Mouse (Mus musculus) MEL (cell line): ENCODE measurements around the gene Pak2. TPM values are rescaled to one million over a fixed set of nuclear protein-coding genes. Genes with fewer than 3 reads are reported as not detected.
A peak's percentile ranks its signal among the peaks of the same experiment; 100 is the strongest.

Source experiments
- DNase-seq: peaks from one replicate; pipeline ENCODE4 v3.0.0; 2011; ENCODE audit warnings: low read depth, low spot score
- H3K27ac ChIP-seq: 2 replicates; pipeline ENCODE4 v1.5.1; 2012; ENCODE audit warnings: low read depth, mild to moderate bottlenecking, control low read depth, low read length, moderate library complexity; ENCODE audit not compliant: control insufficient read depth
- H3K27me3 ChIP-seq, 2 experiments: fragments of 150-350 bp in 1 of 2; sonication (generic) in 1 of 2; 2 replicates each; pipeline ENCODE4 v1.6.1; 2012; ENCODE audit warnings: low read length in 2 of 2, mild to moderate bottlenecking in 2 of 2, improper control_type of control experiment in 1 of 2, moderate library complexity in 1 of 2; ENCODE audit not compliant: insufficient read depth in 2 of 2, control insufficient read depth in 1 of 2
- H3K36me3 ChIP-seq, 2 experiments: 2 replicates each; pipeline ENCODE4 v1.6.1; 2012 to 2014; ENCODE audit warnings: low read length in 2 of 2, improper control_type of control experiment in 1 of 2, inconsistent platforms in 1 of 2, mild to moderate bottlenecking in 1 of 2; ENCODE audit not compliant: insufficient read depth in 2 of 2, control insufficient read depth in 1 of 2
- H3K4me1 ChIP-seq, 2 experiments: fragments of 150-350 bp in 1 of 2; sonication (generic) in 1 of 2; 2 replicates each; pipeline ENCODE4 v1.6.1; 2012; ENCODE audit warnings: low read length in 2 of 2, improper control_type of control experiment in 1 of 2, mild to moderate bottlenecking in 1 of 2; ENCODE audit not compliant: insufficient read depth in 2 of 2, control insufficient read depth in 1 of 2
- H3K4me3 ChIP-seq, 2 experiments: fragments of 150-350 bp in 1 of 2; sonication (generic) in 1 of 2; 2 replicates each; pipeline ENCODE4 v1.5.1; 2012; ENCODE audit warnings: low read depth in 2 of 2, low read length in 2 of 2, mild to moderate bottlenecking in 2 of 2, moderate library complexity in 2 of 2, control low read depth in 1 of 2, improper control_type of control experiment in 1 of 2; ENCODE audit not compliant: control insufficient read depth in 1 of 2, insufficient read depth in 1 of 2
- H3K79me2 ChIP-seq: 2 replicates; pipeline ENCODE4 v1.6.1; 2012; ENCODE audit warnings: mild to moderate bottlenecking, low read length, moderate library complexity; ENCODE audit not compliant: control insufficient read depth, poor library complexity, insufficient read depth
- H3K9ac ChIP-seq: 2 replicates; pipeline ENCODE4 v1.6.1; 2012; ENCODE audit warnings: low read depth, mild to moderate bottlenecking, control low read depth, low read length, moderate library complexity; ENCODE audit not compliant: control insufficient read depth, poor library complexity, severe bottlenecking
- H3K9me3 ChIP-seq: fragments of 150-350 bp; sonication (generic); replicated peaks from 2 replicates; pipeline ENCODE4 v1.6.1; 2012; ENCODE audit warnings: mild to moderate bottlenecking, low read length, improper control_type of control experiment, moderate library complexity; ENCODE audit not compliant: insufficient read depth
- BHLHE40 ChIP-seq: IDR thresholded peaks from 2 replicates; pipeline ENCODE4 v1.6.1; 2012; ENCODE audit warnings: low read depth, mild to moderate bottlenecking, inconsistent platforms, low read length, improper control_type of control experiment, borderline replicate concordance
- CTCF ChIP-seq, 3 experiments: IDR thresholded peaks in 2 of 3; conservative IDR thresholded peaks in 1 of 3; 2 replicates each; pipeline ENCODE4 v1.5.1; 2011 to 2012; ENCODE audit warnings: low read length in 3 of 3, low read depth in 2 of 3, mild to moderate bottlenecking in 2 of 3, improper control_type of control experiment in 1 of 3, inconsistent platforms in 1 of 3, mixed read lengths in 1 of 3, moderate library complexity in 1 of 3; ENCODE audit not compliant: control insufficient read depth in 1 of 3, insufficient read depth in 1 of 3, poor library complexity in 1 of 3, severe bottlenecking in 1 of 3
- E2F4 ChIP-seq: IDR thresholded peaks from 2 replicates; pipeline ENCODE4 v1.6.1; 2011; ENCODE audit warnings: low read depth, low read length, improper control_type of control experiment, borderline replicate concordance
- GABPA ChIP-seq: IDR thresholded peaks from 2 replicates; pipeline ENCODE4 v1.6.1; 2012; ENCODE audit warnings: low read depth, mild to moderate bottlenecking, inconsistent platforms, low read length, improper control_type of control experiment, moderate library complexity
- HCFC1 ChIP-seq: IDR thresholded peaks from 2 replicates; pipeline ENCODE4 v1.6.1; 2012; ENCODE audit warnings: low read depth, mild to moderate bottlenecking, inconsistent platforms, low read length, improper control_type of control experiment, moderate library complexity
- KAT2A ChIP-seq: conservative IDR thresholded peaks from 2 replicates; pipeline ENCODE4 v1.6.1; 2012; ENCODE audit warnings: low read depth, low read length, improper control_type of control experiment, inconsistent platforms
- MAFK ChIP-seq: IDR thresholded peaks from 2 replicates; pipeline ENCODE4 v1.6.1; 2011; ENCODE audit warnings: low read depth, mild to moderate bottlenecking, low read length, improper control_type of control experiment, borderline replicate concordance
- MAX ChIP-seq: IDR thresholded peaks from 2 replicates; pipeline ENCODE4 v1.6.1; 2011; ENCODE audit warnings: low read length, improper control_type of control experiment
- MEF2A ChIP-seq: IDR thresholded peaks from 2 replicates; pipeline ENCODE4 v1.6.1; 2014; ENCODE audit warnings: low read depth, mild to moderate bottlenecking, inconsistent platforms, low read length, improper control_type of control experiment; ENCODE audit not compliant: poor library complexity, insufficient replicate concordance, severe bottlenecking; ENCODE audit errors: extremely low read depth
- MXI1 ChIP-seq: IDR thresholded peaks from 2 replicates; pipeline ENCODE4 v1.6.1; 2011; ENCODE audit warnings: mild to moderate bottlenecking, low read depth, low read length, improper control_type of control experiment
- MYB ChIP-seq: IDR thresholded peaks from 2 replicates; pipeline ENCODE4 v1.6.1; 2011; ENCODE audit warnings: mild to moderate bottlenecking, low read depth, low read length, improper control_type of control experiment
- MYC ChIP-seq: IDR thresholded peaks from 2 replicates; pipeline ENCODE4 v1.6.1; 2011; ENCODE audit warnings: low read depth, mild to moderate bottlenecking, low read length, improper control_type of control experiment, moderate library complexity
- NRF1 ChIP-seq: IDR thresholded peaks from 2 replicates; pipeline ENCODE4 v1.6.1; 2014; ENCODE audit warnings: low read depth, mild to moderate bottlenecking, inconsistent platforms, low read length, improper control_type of control experiment, moderate library complexity; ENCODE audit not compliant: poor library complexity, insufficient read depth, severe bottlenecking
- POLR2A ChIP-seq, 2 experiments: IDR thresholded peaks; 2 replicates each; pipeline ENCODE4 v1.6.1; 2011 to 2012; ENCODE audit warnings: low read length in 2 of 2, mild to moderate bottlenecking in 2 of 2, control low read depth in 1 of 2, improper control_type of control experiment in 1 of 2, low read depth in 1 of 2, moderate library complexity in 1 of 2; ENCODE audit not compliant: control insufficient read depth in 1 of 2, insufficient read depth in 1 of 2, poor library complexity in 1 of 2
- POLR2AphosphoS2 ChIP-seq: IDR thresholded peaks from 2 replicates; pipeline ENCODE4 v1.6.1; 2011; ENCODE audit warnings: low read length, improper control_type of control experiment
- RAD21 ChIP-seq: IDR thresholded peaks from 2 replicates; pipeline ENCODE4 v1.6.1; 2011; ENCODE audit warnings: mild to moderate bottlenecking, low read depth, low read length, improper control_type of control experiment
- RCOR1 ChIP-seq: IDR thresholded peaks from 2 replicates; pipeline ENCODE4 v1.6.1; 2012; ENCODE audit warnings: low read depth, mild to moderate bottlenecking, inconsistent platforms, low read length, improper control_type of control experiment
- SMC3 ChIP-seq: IDR thresholded peaks from 2 replicates; pipeline ENCODE4 v1.6.1; 2011; ENCODE audit warnings: low read depth, low read length, improper control_type of control experiment
- TBP ChIP-seq: IDR thresholded peaks from 2 replicates; pipeline ENCODE4 v1.8.0; 2011; ENCODE audit warnings: low read depth, low read length, improper control_type of control experiment
- TCF12 ChIP-seq: IDR thresholded peaks from 2 replicates; pipeline ENCODE4 v1.6.1; 2014; ENCODE audit warnings: low read depth, mild to moderate bottlenecking, inconsistent platforms, low read length, improper control_type of control experiment, moderate library complexity
- USF2 ChIP-seq, 2 experiments: IDR thresholded peaks; 2 replicates each; pipeline ENCODE4 v1.6.1; 2011 to 2012; ENCODE audit warnings: improper control_type of control experiment in 2 of 2, low read length in 2 of 2, borderline replicate concordance in 1 of 2, inconsistent platforms in 1 of 2, low read depth in 1 of 2, mild to moderate bottlenecking in 1 of 2; ENCODE audit not compliant: insufficient read depth in 1 of 2
- ZC3H11A ChIP-seq: IDR thresholded peaks from 2 replicates; pipeline ENCODE4 v1.6.1; 2012; ENCODE audit warnings: low read depth, mild to moderate bottlenecking, inconsistent platforms, low read length, improper control_type of control experiment
- ZKSCAN1 ChIP-seq: IDR thresholded peaks from 2 replicates; pipeline ENCODE4 v1.6.1; 2012; ENCODE audit warnings: low read depth, mild to moderate bottlenecking, inconsistent platforms, low read length, improper control_type of control experiment, moderate library complexity
- ZMIZ1 ChIP-seq: IDR thresholded peaks from 2 replicates; pipeline ENCODE4 v1.6.1; 2012; ENCODE audit warnings: low read depth, mild to moderate bottlenecking, inconsistent platforms, low read length, improper control_type of control experiment, moderate library complexity
- polyA plus RNA-seq, 2 experiments: library from polyadenylated mRNA; stranded (reverse) in 1 of 2; unstranded in 1 of 2; fragments of >175 nt in 1 of 2; fragments of >200 nt in 1 of 2; gene quantifications; 2 replicates each; pipeline versions ENCODE4 v1.2.1 to v1.2.4; 2012; ENCODE audit warnings: low replicate concordance in 2 of 2, low read depth in 1 of 2; ENCODE audit not compliant: insufficient read length in 2 of 2, insufficient read depth in 1 of 2, missing spikeins in 1 of 2
- total RNA-seq: library from RNA; depleted of rRNA; stranded (reverse); fragments of 300-350 nt; gene quantifications from 2 replicates; pipeline ENCODE4 v1.2.3, GENCODE M21; 2012

Gene Pak2
- total and polyA plus RNA-seq, 3 experiments = 23.0 to 67.2 (median 34.1) TPM

DNA sequence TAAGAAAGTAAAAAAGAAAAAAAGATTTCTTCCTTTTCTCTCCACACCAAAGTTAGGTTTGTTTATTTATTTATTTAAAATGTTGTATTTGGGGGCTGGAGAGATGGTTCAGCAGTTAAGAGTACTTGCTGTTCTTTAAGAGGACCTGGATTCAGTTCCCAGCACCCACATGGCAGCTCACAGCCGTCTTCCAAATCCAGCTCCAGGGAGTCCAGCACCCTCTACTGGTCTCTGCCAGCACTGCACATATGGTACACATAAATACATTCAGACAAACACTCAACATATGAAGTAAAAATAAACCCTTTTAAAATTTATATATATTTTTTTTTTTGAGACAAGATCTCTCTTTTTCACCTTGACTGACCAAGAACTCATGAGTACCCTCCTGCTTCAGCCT is 26.6 kb upstream of the Pak2 start:
- H3K4me1 ChIP-seq = peaks cover 0 to 7% of the 10 kb centered on the region in 2 experiments; a peak in 2 of 4 replicates
- H3K27me3 ChIP-seq = no peaks in the 10 kb centered on the region
- H3K9ac ChIP-seq = no peak overlapping the region
- no peaks in the 10 kb centered on the region for H3K79me2 ChIP-seq
- H3K4me3 ChIP-seq = no peak overlapping the region
- H3K36me3 ChIP-seq = peaks cover 0 to 5% of the 10 kb centered on the region in 2 experiments; a peak in 2 of 4 replicates
- TF ChIP-seq RAD21 (peak; percentile 8; the same call in 1 of the 2 replicates), CTCF (IDR thresholded peaks at IDR 0.05 in 2 of 3, conservative IDR thresholded peaks at IDR 0.05 in 1 of 3; ENCODE audit: control insufficient read depth in 1 of 3, insufficient read depth in 1 of 3, low read depth in 2 of 3, low read length in 3 of 3, poor library complexity in 1 of 3, severe bottlenecking in 1 of 3) (peak; percentile 33 to 47 (median 42)), GABPA (no peak)
- H3K9me3 ChIP-seq = no peaks in the 10 kb centered on the region
- peak; percentile 40 for DNase-seq
- H3K27ac ChIP-seq = no peak overlapping the region

DNA sequence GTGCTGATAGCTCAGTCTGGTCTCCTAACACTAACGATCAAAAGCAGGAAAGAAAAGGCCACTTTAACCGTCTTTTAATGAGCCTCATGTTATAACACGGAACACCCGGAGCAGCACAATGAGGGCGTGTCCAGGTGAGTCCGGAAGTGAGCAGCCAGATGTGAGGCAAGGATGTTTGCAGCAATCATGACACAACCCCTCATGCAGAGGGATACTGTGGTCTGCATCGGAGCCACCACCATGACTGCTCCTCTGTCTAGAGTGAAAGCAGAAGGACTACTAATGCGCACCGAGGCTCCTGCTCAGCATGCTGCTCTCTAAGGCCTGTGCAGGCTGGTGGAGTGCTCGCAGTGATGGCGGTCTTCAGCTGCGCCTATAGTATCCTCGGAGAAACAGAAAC is 23.2 kb upstream of the Pak2 start:
- TF ChIP-seq ZC3H11A = no peak
- TF ChIP-seq ZMIZ1 = no peak
- no peak for TF ChIP-seq MEF2A
- TF ChIP-seq POLR2AphosphoS2 = no peak
- TF ChIP-seq POLR2A (IDR thresholded peaks at IDR 0.05; ENCODE audit: control insufficient read depth in 1 of 2, insufficient read depth in 1 of 2, low read depth in 1 of 2, low read length in 2 of 2, poor library complexity in 1 of 2) = no peak
- no peak for TF ChIP-seq GABPA
- TF ChIP-seq, all 39 proteins: peak for 0
- no peak for DNase-seq
- Histone ChIP-seq H3K4me3 (no peak overlapping the region), H3K27ac (no peak overlapping the region), H3K4me1 (peaks cover 0 to 4% of the 10 kb centered on the region in 2 experiments; a peak in 2 of 4 replicates), H3K36me3 (peaks cover 0 to 14% of the 10 kb centered on the region in 2 experiments; a peak in 2 of 4 replicates), H3K27me3 (no peaks in the 10 kb centered on the region), H3K9me3 (no peaks in the 10 kb centered on the region), H3K9ac (no peak overlapping the region), H3K79me2 (peaks cover 6% of the 10 kb centered on the region)

DNA sequence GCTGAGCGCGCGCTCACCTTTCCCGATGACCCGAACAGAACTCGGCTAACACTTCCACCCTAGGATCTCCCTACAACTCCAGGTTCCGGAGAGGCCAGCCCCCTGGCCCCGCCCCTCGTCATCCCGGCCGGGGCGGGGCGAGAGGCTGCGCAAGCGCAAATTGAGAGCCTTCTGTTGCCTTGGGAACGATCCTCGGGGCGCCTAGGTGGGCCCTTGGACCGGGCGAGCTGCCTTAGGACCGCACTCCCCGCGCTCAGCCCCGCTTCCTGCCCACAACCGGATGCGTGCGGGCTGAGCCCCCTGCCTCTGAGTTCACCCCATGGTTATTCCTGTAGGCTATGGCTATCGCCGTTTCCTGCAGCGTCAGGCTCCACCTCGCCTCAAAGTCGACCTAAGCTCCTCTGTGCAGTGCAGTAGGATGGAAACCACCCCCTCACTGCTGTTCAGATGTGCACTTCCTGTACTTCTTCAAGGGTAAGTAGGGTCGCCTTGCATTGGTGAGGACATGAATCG is 20.6 kb upstream of the Pak2 start, which contains the start of the genes Pigx and Cep19:
Gene Pigx (minus strand): TSS at position 103 of the 513 bp plus-strand sequence.
Gene Cep19 (plus strand): TSS at position 163 of the 513 bp plus-strand sequence.
- peak; percentile 93 for DNase-seq
- Histone ChIP-seq H3K36me3 (peaks cover 0 to 9% of the 10 kb centered on the region in 2 experiments; a peak in 2 of 4 replicates), H3K9me3 (no peaks in the 10 kb centered on the region), H3K27me3 (no peaks in the 10 kb centered on the region), H3K4me1 (no peaks in the 10 kb centered on the region; a peak in 2 of 4 replicates), H3K27ac (peak within 1 kb of the TSS; percentile 22), H3K4me3 (peak within 1 kb of the TSS; percentile 81 to 87), H3K79me2 (peaks cover 6% of the 10 kb centered on the region), H3K9ac (peak within 1 kb of the TSS; percentile 87)
- TF ChIP-seq ZC3H11A (no peak), TCF12 (no peak; the same call in 1 of the 2 replicates), USF2 (IDR thresholded peaks at IDR 0.05; ENCODE audit: borderline replicate concordance in 1 of 2, insufficient read depth in 1 of 2, low read depth in 1 of 2, low read length in 2 of 2) (no peak), KAT2A (no peak), POLR2A (IDR thresholded peaks at IDR 0.05; ENCODE audit: control insufficient read depth in 1 of 2, insufficient read depth in 1 of 2, low read depth in 1 of 2, low read length in 2 of 2, poor library complexity in 1 of 2) (peak; percentile 24 to 83; a peak in 3 of 4 replicates), RAD21 (no peak), BHLHE40 (no peak), HCFC1 (peak; percentile 42; the same call in 1 of the 2 replicates), MYB (no peak), TBP (no peak), RCOR1 (no peak), POLR2AphosphoS2 (peak; percentile 32; the same call in 1 of the 2 replicates), MXI1 (peak; percentile 55; the same call in 1 of the 2 replicates), MAX (no peak), MAFK (no peak), E2F4 (no peak), ZKSCAN1 (no peak), MYC (no peak), SMC3 (no peak), NRF1 (peak; percentile 87)
